Comparison of ENCODE assay signal across 8 mouse cellular contexts in the genomic region with DNA sequence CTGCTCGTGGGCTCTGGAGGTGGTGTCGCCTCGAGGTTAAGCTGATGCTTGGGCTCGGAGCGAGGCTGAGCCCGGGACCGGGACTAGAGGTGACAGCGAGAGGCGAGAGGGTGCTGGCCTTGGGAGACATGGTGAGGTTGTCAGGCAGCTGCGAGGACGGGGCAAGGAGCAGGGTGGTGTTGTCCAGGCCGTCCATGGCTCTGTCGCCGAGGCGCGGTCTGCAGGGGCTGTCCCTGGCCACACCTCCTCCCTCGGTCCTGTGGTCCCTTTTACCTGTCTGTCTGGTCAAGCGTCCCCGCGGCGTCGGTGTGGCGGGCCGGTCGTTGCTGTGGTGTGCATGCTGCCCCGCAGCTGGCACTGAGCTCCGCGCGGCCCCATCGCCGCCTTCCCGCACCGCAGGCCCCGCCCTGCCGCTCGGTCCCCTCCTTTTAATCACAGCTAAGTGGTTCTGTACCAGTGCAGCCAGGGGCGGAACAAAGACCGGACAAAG. TPM values are rescaled to one million over a fixed set of nuclear protein-coding genes. Genes with fewer than 3 reads are reported as not detected.
DNase-seq lines count a peak whose midpoint lies in the region; ATAC-seq and TF ChIP-seq lines count a peak whose summit lies in the region.

Gene Gm5868, minus strand, starts transcription at position 360 of the 490 bp plus-strand sequence.

- peak within 1 kb of the TSS; percentile 59 for H3K4me2 ChIP-seq in lung, postnatal 0 days (replicated peaks; ENCODE audit: low read depth, low read length)
- peak within 1 kb of the TSS; percentile 59 for H3K4me2 ChIP-seq in limb, embryonic 15.5 days

- peak; percentile 24 for DNase-seq in CD4-positive, CD25-positive, alpha-beta regulatory T cell, adult 2 months (ENCODE audit: low read depth, low spot score)
- peak; percentile 22 for DNase-seq in lung, postnatal 0 days (ENCODE audit: low spot score)
- no peak for DNase-seq in lung, postnatal 14 days
- no peak for DNase-seq in gastrocnemius, postnatal 25 days
- DNase-seq in ovary, postnatal 10 days (ENCODE audit: low spot score): no peak

- WGBS in lung, postnatal 0 days: 3% methylated on average over 23 of the region's 38 CpGs
- whole genome bisulfite sequencing in limb, embryonic 15.5 days: 2% methylated on average over 38 of the region's 38 CpGs
- 2% methylated on average over 38 of the region's 38 CpGs for WGBS in small intestine, adult 2 months

- no peaks in the 10 kb centered on the region for H3K4me1 ChIP-seq in lung, postnatal 0 days (ENCODE audit: insufficient read depth, low read depth, low read length)
- peaks cover 8% of the 10 kb centered on the region; the same call in 1 of the 2 replicates for H3K4me1 ChIP-seq in limb, embryonic 15.5 days
- peaks cover 6% of the 10 kb centered on the region for H3K4me1 ChIP-seq in small intestine, adult 2 months (ENCODE audit: control insufficient read depth, insufficient read depth, insufficient read length, low read length)

- no peak within 1 kb of the TSS for H3K27ac ChIP-seq in lung, postnatal 0 days (ENCODE audit: low read length)
- H3K27ac ChIP-seq in limb, embryonic 15.5 days: no peak within 1 kb of the TSS
- H3K27ac ChIP-seq in small intestine, adult 2 months (ENCODE audit: insufficient read depth, low read depth, low read length): no peak within 1 kb of the TSS

- ATAC-seq in CD4-positive, CD25-positive, alpha-beta regulatory T cell, adult 4 months: no peak
- peak; percentile 57; the same call in 1 of the 2 replicates for ATAC-seq in lung, postnatal 0 days
- ATAC-seq in limb, embryonic 15.5 days (ENCODE audit: insufficient number of reproducible peaks, low FRiP score, low TSS enrichment, low read depth): no peak

- H3K27me3 ChIP-seq in lung, postnatal 0 days (replicated peaks; ENCODE audit: insufficient read depth, low read length): no peaks in the 10 kb centered on the region
- peaks cover 15% of the 10 kb centered on the region for H3K27me3 ChIP-seq in limb, embryonic 15.5 days
- H3K27me3 ChIP-seq in small intestine, adult 2 months (ENCODE audit: control insufficient read depth, insufficient read depth, low read length): 0 out of 2 replicates have a peak, but pooled peaks cover 10% of the 10 kb centered on the region

- no peak for TF ChIP-seq CTCF in lung, postnatal 0 days (IDR thresholded peaks at IDR 0.05)
- no peak for TF ChIP-seq CTCF in small intestine, adult 2 months (IDR thresholded peaks at IDR 0.05; ENCODE audit: extremely low read depth, insufficient read length, insufficient replicate concordance, low read depth, low read length)

- no peak for TF ChIP-seq POLR2A in small intestine, adult 2 months (IDR thresholded peaks at IDR 0.05; ENCODE audit: low read depth, low read length)

- no peak within 1 kb of the TSS for H3K9ac ChIP-seq in lung, postnatal 0 days (replicated peaks; ENCODE audit: low read depth)
- H3K9ac ChIP-seq in limb, embryonic 15.5 days: no peak within 1 kb of the TSS

- no peak for TF ChIP-seq EP300 in lung, postnatal 0 days (IDR thresholded peaks at IDR 0.05)

- no peaks in the 10 kb centered on the region for H3K36me3 ChIP-seq in lung, postnatal 0 days (ENCODE audit: insufficient read depth, low read length)
- H3K36me3 ChIP-seq in limb, embryonic 15.5 days: no peaks in the 10 kb centered on the region
- no peaks in the 10 kb centered on the region for H3K36me3 ChIP-seq in small intestine, adult 2 months (ENCODE audit: control insufficient read depth, insufficient read depth, low read length)

- H3K9me3 ChIP-seq in lung, postnatal 0 days (ENCODE audit: low read length): no peaks in the 10 kb centered on the region
- no peaks in the 10 kb centered on the region for H3K9me3 ChIP-seq in limb, embryonic 15.5 days

- H3K4me3 ChIP-seq in lung, postnatal 0 days (ENCODE audit: low read depth, low read length): peak within 1 kb of the TSS; percentile 31
- peak within 1 kb of the TSS; percentile 38 for H3K4me3 ChIP-seq in limb, embryonic 15.5 days
- peak within 1 kb of the TSS; percentile 58 for H3K4me3 ChIP-seq in small intestine, adult 2 months (ENCODE audit: low read depth, low read length)

RNA-seq across cellular contexts. Expression of gene Gm5868, which starts in this region (rescaled TPM):
- not detected for polyA plus RNA-seq in CD4-positive, CD25-positive, alpha-beta regulatory T cell, adult 4 months (2017; shearing (Covaris generic))
- polyA plus RNA-seq in lung, postnatal 0 days (2015; fragmentation: Nextera tagmentation; extraction: Ambion mirVana): 0.15 TPM in 1 of 2 replicates, not detected in the other
- 0.27 and 0.31 TPM in 2 replicates for polyA plus RNA-seq in limb, embryonic 15.5 days (2015; fragmentation: Nextera tagmentation; extraction: Ambion mirVana)
- 0.10 and 0.16 TPM in 2 replicates for polyA plus RNA-seq in small intestine, adult 2 months (2012; rRNA removed)
- not detected for total RNA-seq in gastrocnemius, postnatal 25 days (2021)

Comparison
In these comparisons a context has a peak if more than half of its experiments do, and no peak if none do; other contexts are left out.
1. Peak in DNase-seq, ATAC-seq, H3K4me3 ChIP-seq and H3K4me2 ChIP-seq in lung, postnatal 0 days; RNA of the gene not detected or under 1 TPM.